Mouse (Mus musculus) CD4-positive, CD25-positive, alpha-beta regulatory T cell, adult 4 months (primary cell): Measurements from ENCODE around the gene Zrsr1. TPM values are rescaled to one million over a fixed set of nuclear protein-coding genes. Genes with fewer than 3 reads are reported as not detected.

ENCODE experiments used
- ATAC-seq: one replicate; pipeline ENCODE4 v1.8.0; 2017
- polyA plus RNA-seq, 2 experiments: library from polyadenylated mRNA; unstranded; fragments of 100-300 nt; shearing (Covaris generic); gene quantifications; one replicate each; pipeline ENCODE4 v1.2.1; 2017

Gene Zrsr1
- polyA plus RNA-seq, 2 experiments from 2014 or later: 8.2 to 10.2 TPM

GRCm38 (mm10) chr11:23013580-23014294 lies 41.9 kb downstream of the Zrsr1 start:
- ATAC-seq: peak; percentile 41

- no peak for ATAC-seq
Observed at GRCm38 (mm10) chr11:23014996-23015395, 43.2 kb downstream of the Zrsr1 start.

- no peak for ATAC-seq
Observed at GRCm38 (mm10) chr11:23017943-23018342, 46.1 kb downstream of the Zrsr1 start.

GRCm38 (mm10) chr11:23020116-23020770 lies 48.4 kb downstream of the Zrsr1 start:
- no peak for ATAC-seq

- ATAC-seq: no peak
Observed at GRCm38 (mm10) chr11:23020841-23021240, 49.0 kb downstream of the Zrsr1 start.

GRCm38 (mm10) chr11:23023155-23023554 lies 51.4 kb downstream of the Zrsr1 start:
- ATAC-seq: no peak

GRCm38 (mm10) chr11:23024169-23024568 lies 52.4 kb downstream of the Zrsr1 start:
- no peak for ATAC-seq

Other genes starting within 250 kb of the Zrsr1 start
- gene B3gnt2, start 111.0 kb upstream of the Zrsr1 start, polyA plus RNA-seq: 10 to 100 TPM in 1 of 2 experiments, 1 to 10 TPM in 1; 7.0 to 16.4 TPM
- 10 to 100 TPM; 25.1 to 38.5 TPM for gene Gm28048, start 10.1 kb downstream of the Zrsr1 start, polyA plus RNA-seq
- gene Commd1, start 10.4 kb downstream of the Zrsr1 start, polyA plus RNA-seq: 10 to 100 TPM; 78.2 to 81.2 TPM
- gene Cct4, start 18.5 kb downstream of the Zrsr1 start, polyA plus RNA-seq: 100 to 1,000 TPM; 181 to 233 TPM
- 1 to 10 TPM; 3.1 to 3.8 TPM for gene Fam161a, start 35.5 kb downstream of the Zrsr1 start, polyA plus RNA-seq